In the genomic region with DNA sequence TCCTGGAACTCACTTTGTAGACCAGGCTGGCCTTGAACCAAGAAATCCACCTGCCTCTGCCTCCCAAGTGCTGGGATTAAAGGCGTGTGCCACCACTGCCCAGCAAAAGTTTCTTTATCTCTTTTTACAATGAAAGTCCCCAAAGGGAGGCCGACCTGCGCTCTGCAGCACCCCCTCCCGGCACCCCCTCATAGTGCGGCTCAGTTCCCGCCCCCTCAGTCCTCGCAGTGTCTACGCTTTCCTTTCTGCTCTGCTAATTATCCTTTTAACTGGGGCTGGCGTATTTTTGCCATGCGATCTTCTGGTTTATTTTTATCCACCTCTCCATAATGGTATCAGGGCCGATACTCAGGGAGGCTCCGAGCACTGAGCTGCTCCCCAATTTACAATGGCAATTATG, we compare ENCODE assay signal across 14 mouse cellular contexts.
"Had no signal": no experiment of that assay in that cellular context is flagged by ENCODE, and none has a peak within 500 bp of the region (broad histone marks: within the 10 kb centered on the region; RNA-seq: fewer than 3 reads in every experiment).

No protein-coding gene starts in this region.

- H3K4me1 ChIP-seq: liver, embryonic 13.5 days had no signal

- H3K27ac ChIP-seq: kidney, postnatal 0 days; limb, embryonic 12.5 days; liver, embryonic 13.5 days; midbrain, embryonic 13.5 days; stomach, embryonic 15.5 days had no signal

- H3K4me3 ChIP-seq: limb, embryonic 12.5 days; liver, embryonic 13.5 days; midbrain, embryonic 13.5 days; stomach, embryonic 15.5 days had no signal

- DNase-seq: kidney, adult 11 months; kidney, adult 9 months; kidney, postnatal 36 days; liver; liver, embryonic 13.5 days; lung, adult 2 months; lung, postnatal 36 days; right cerebral cortex, adult 18-20 months; right cerebral cortex, postnatal 4 days; spleen, adult 18-20 months had no signal

- H3K36me3 ChIP-seq: limb, embryonic 12.5 days; liver, embryonic 13.5 days; midbrain, embryonic 13.5 days; stomach, embryonic 15.5 days had no signal

- H3K9me3 ChIP-seq: limb, embryonic 12.5 days; liver, embryonic 13.5 days; midbrain, embryonic 13.5 days; stomach, embryonic 15.5 days had no signal
